Comparison of ENCODE assay signal across 32 mouse cellular contexts in genomic region chr12:65455683-65456082, GRCm38 (mm10).
"Had no signal": no experiment of that assay in that cellular context is flagged by ENCODE, and none has a peak within 500 bp of the region (broad histone marks: within the 10 kb centered on the region; RNA-seq: fewer than 3 reads in every experiment).

No protein-coding gene starts in this region.

- H3K27ac ChIP-seq: limb, embryonic 10.5 days; limb, embryonic 12.5 days; limb, embryonic 13.5 days; limb, embryonic 15.5 days; liver, embryonic 12.5 days; liver, embryonic 13.5 days; liver, embryonic 14.5 days; liver, embryonic 15.5 days; lung, embryonic 15.5 days; macrophage; midbrain, embryonic 10.5 days; midbrain, embryonic 12.5 days; midbrain, embryonic 13.5 days; midbrain, embryonic 15.5 days; neural tube, embryonic 12.5 days had no signal

- H3K4me3 ChIP-seq: limb, embryonic 10.5 days; limb, embryonic 12.5 days; limb, embryonic 13.5 days; limb, embryonic 15.5 days; liver, embryonic 12.5 days; liver, embryonic 13.5 days; liver, embryonic 15.5 days; lung, embryonic 15.5 days; megakaryocyte, embryonic 14.5 days; midbrain, embryonic 10.5 days; midbrain, embryonic 12.5 days; midbrain, embryonic 13.5 days; midbrain, embryonic 15.5 days; myocyte; neural tube, embryonic 12.5 days had no signal

- H3K9ac ChIP-seq: limb, embryonic 12.5 days; limb, embryonic 13.5 days; limb, embryonic 15.5 days; liver, embryonic 12.5 days; liver, embryonic 13.5 days; liver, embryonic 14.5 days; liver, embryonic 15.5 days; liver, postnatal 0 days; lung, embryonic 14.5 days; lung, embryonic 15.5 days; midbrain, embryonic 12.5 days; midbrain, embryonic 13.5 days; midbrain, embryonic 15.5 days; neural tube, embryonic 12.5 days had no signal

- H3K36me3 ChIP-seq: limb, embryonic 10.5 days; limb, embryonic 12.5 days; limb, embryonic 13.5 days; limb, embryonic 15.5 days; liver, embryonic 12.5 days; liver, embryonic 13.5 days; liver, embryonic 15.5 days; lung, embryonic 15.5 days; midbrain, embryonic 10.5 days; midbrain, embryonic 12.5 days; midbrain, embryonic 13.5 days; midbrain, embryonic 15.5 days; neural tube, embryonic 12.5 days had no signal

- ATAC-seq: liver, embryonic 12.5 days; liver, postnatal 0 days; lung, postnatal 0 days; midbrain, embryonic 13.5 days; midbrain, embryonic 15.5 days; midbrain, embryonic 16.5 days had no signal

- H3K4me2 ChIP-seq: limb, embryonic 12.5 days; limb, embryonic 13.5 days; limb, embryonic 15.5 days; liver, embryonic 11.5 days; liver, embryonic 12.5 days; liver, embryonic 13.5 days; liver, embryonic 15.5 days; lung, embryonic 14.5 days; lung, embryonic 15.5 days; midbrain, embryonic 11.5 days; midbrain, embryonic 12.5 days; midbrain, embryonic 13.5 days; midbrain, embryonic 15.5 days; neural tube, embryonic 12.5 days had no signal

- H3K27me3 ChIP-seq: limb, embryonic 12.5 days; limb, embryonic 13.5 days; limb, embryonic 15.5 days; liver, embryonic 12.5 days; liver, embryonic 13.5 days; liver, embryonic 15.5 days; lung, embryonic 15.5 days; megakaryocyte, embryonic 14.5 days; midbrain, embryonic 12.5 days; midbrain, embryonic 13.5 days; midbrain, embryonic 15.5 days; neural tube, embryonic 12.5 days had no signal

- DNase-seq: left cerebral cortex, postnatal 4 days; liver; liver, embryonic 13.5 days; liver, postnatal 0 days; lung, adult 18-20 months; lung, adult 2 months; lung, embryonic 14.5 days; lung, postnatal 10 days; lung, postnatal 14 days; lung, postnatal 36 days; lung, postnatal 4 days; midbrain, embryonic 14.5 days had no signal

- H3K4me1 ChIP-seq: limb, embryonic 10.5 days; limb, embryonic 12.5 days; limb, embryonic 13.5 days; limb, embryonic 15.5 days; liver, embryonic 12.5 days; liver, embryonic 13.5 days; liver, embryonic 15.5 days; lung, embryonic 15.5 days; megakaryocyte, embryonic 14.5 days; midbrain, embryonic 10.5 days; midbrain, embryonic 12.5 days; midbrain, embryonic 13.5 days; midbrain, embryonic 15.5 days; neural tube, embryonic 12.5 days had no signal

- H3K9me3 ChIP-seq: limb, embryonic 10.5 days; limb, embryonic 12.5 days; limb, embryonic 13.5 days; limb, embryonic 15.5 days; liver, embryonic 12.5 days; liver, embryonic 13.5 days; liver, embryonic 15.5 days; lung, embryonic 15.5 days; midbrain, embryonic 10.5 days; midbrain, embryonic 12.5 days; midbrain, embryonic 13.5 days; midbrain, embryonic 15.5 days; neural tube, embryonic 12.5 days had no signal
